Mouse (Mus musculus): ENCODE data around the gene Abca12.

DNA sequence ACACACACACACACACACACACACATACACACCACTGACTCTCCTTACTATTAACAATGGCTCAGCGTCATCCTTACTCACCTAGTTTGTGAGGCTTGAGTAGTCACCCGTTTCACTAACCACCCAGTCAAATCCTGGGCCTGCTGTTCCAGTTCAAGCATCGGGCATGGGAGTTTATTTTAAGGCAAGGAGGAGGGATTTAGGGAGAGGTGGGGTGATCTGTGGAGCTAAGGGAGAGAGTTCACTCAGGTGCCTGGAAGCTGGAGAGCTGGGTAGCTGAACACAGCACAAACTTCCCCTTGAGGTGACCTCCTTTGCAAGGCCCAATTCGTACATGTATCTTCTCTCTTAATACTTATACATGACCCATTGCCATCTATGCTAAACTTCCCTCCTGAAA is 219.4 kb downstream of the Abca12 start:
- TF ChIP-seq POLR2A (IDR thresholded peaks at IDR 0.05; ENCODE audit: low read depth, low read length) (no peak), CTCF (IDR thresholded peaks at IDR 0.05; ENCODE audit: borderline replicate concordance, insufficient read depth, low read length) (no peak)
